Mouse (Mus musculus) adrenal gland, postnatal 10 days (tissue): ENCODE measurements around the gene Alad. TPM values are rescaled to one million over a fixed set of nuclear protein-coding genes. Genes with fewer than 3 reads are reported as not detected.
"Not testable (repeated sequence)": the region's sequence is repeated elsewhere in the genome, so short reads cannot be mapped to it uniquely, and the experiment has no call there.

Experiments used
- DNase-seq: peaks from one replicate; pipeline ENCODE4 v3.0.0; 2021; ENCODE audit warnings: mixed read lengths
- total RNA-seq, 2 experiments: library from RNA; stranded (reverse); gene quantifications; 2 replicates each; pipeline ENCODE4 v1.2.3; 2021

Alad gene
- total RNA-seq, 2 experiments from 2014 or later, result 110 to 122 TPM

GRCm38 (mm10) chr4:62486162-62486696, 33.5 kb downstream of the Alad start:
- DNase-seq, result no peak

GRCm38 (mm10) chr4:62485450-62486161, 34.1 kb downstream of the Alad start:
- DNase-seq, result no peak

- no peak for DNase-seq
These were observed 34.8 kb downstream of the Alad start for GRCm38 (mm10) chr4:62484928-62485327.

- peak; percentile 37 for DNase-seq
These were observed 38.8 kb downstream of the Alad start for GRCm38 (mm10) chr4:62480709-62481605.

- DNase-seq, result peak; percentile 54
These were observed 39.6 kb downstream of the Alad start, which contains the start of gene Bspry for GRCm38 (mm10) chr4:62479937-62480708. Gene Bspry, plus strand, starts transcription at chr4:62480053.

GRCm38 (mm10) chr4:62479593-62479936, 40.2 kb downstream of the Alad start:
- DNase-seq, result not testable (repeated sequence)

- no peak for DNase-seq
These were observed 42.0 kb downstream of the Alad start for GRCm38 (mm10) chr4:62477542-62478244.

GRCm38 (mm10) chr4:62475793-62476192, 43.9 kb downstream of the Alad start:
- no peak for DNase-seq

- no peak for DNase-seq
These were observed 44.6 kb downstream of the Alad start for GRCm38 (mm10) chr4:62475131-62475530.

GRCm38 (mm10) chr4:62472071-62472470, 47.6 kb downstream of the Alad start:
- no peak for DNase-seq

- DNase-seq, result peak; percentile 90
These were observed 49.1 kb downstream of the Alad start, which contains the start of gene Wdr31 for GRCm38 (mm10) chr4:62470598-62471051. Gene Wdr31, minus strand, starts transcription at chr4:62470896.

- DNase-seq, result no peak
These were observed 51.6 kb downstream of the Alad start for GRCm38 (mm10) chr4:62468158-62468557.

- DNase-seq, result no peak
These were observed 56.6 kb downstream of the Alad start for GRCm38 (mm10) chr4:62463124-62463523.

- DNase-seq, result no peak
These were observed 59.4 kb downstream of the Alad start for GRCm38 (mm10) chr4:62460348-62460747.

Other genes with a start within 250 kb of the Alad start
- 10 to 100 TPM; 30.1 to 36.6 TPM for gene Fkbp15, start 159.4 kb downstream of the Alad start, total RNA-seq
- 10 to 100 TPM; 59.3 to 59.5 TPM for gene Slc31a1, start 159.2 kb downstream of the Alad start, total RNA-seq
- 10 to 100 TPM; 60.0 to 70.8 TPM for gene Cdc26, start 111.3 kb downstream of the Alad start, total RNA-seq
- 10 to 100 TPM; 19.8 to 21.3 TPM for gene Prpf4, start 111.1 kb downstream of the Alad start, total RNA-seq
- not detected for gene Rnf183, start 84.7 kb downstream of the Alad start, total RNA-seq
- 1 to 10 TPM; 2.4 to 3.7 TPM for gene Wdr31, start 49.0 kb downstream of the Alad start, total RNA-seq
- 1 to 10 TPM in 1 of 2 experiments, under 1 TPM in 1; 0.93 to 1.1 TPM for gene Bspry, start 39.9 kb downstream of the Alad start, total RNA-seq
- gene Hdhd3, start 16.5 kb downstream of the Alad start, total RNA-seq, result 10 to 100 TPM; 16.7 to 19.5 TPM
- 10 to 100 TPM; 40.3 to 46.7 TPM for gene Pole3, start 5.2 kb upstream of the Alad start, total RNA-seq
- gene 4933430I17Rik, start 5.5 kb upstream of the Alad start, total RNA-seq, result under 1 TPM; 0.42 to 0.58 TPM
- 10 to 100 TPM; 37.0 to 58.7 TPM for gene Rgs3, start 39.9 kb upstream of the Alad start, total RNA-seq